Mouse (Mus musculus) heart, embryonic 11.5 days (tissue): ENCODE measurements around the gene Bcas3. TPM values are rescaled to one million over a fixed set of nuclear protein-coding genes. Genes with fewer than 3 reads are reported as not detected.
A peak's percentile ranks its signal among the peaks of the same experiment; 100 is the strongest.

Source experiments
- ATAC-seq: fragments of 200-750 bp; cut with Nextera tagmentation; replicated peaks from 2 replicates; pipeline ENCODE4 v1.8.0; 2017; ENCODE audit warnings: moderate library complexity; ENCODE audit not compliant: insufficient number of reproducible peaks, low FRiP score, low TSS enrichment
- H3K27ac ChIP-seq: fragments of 300-500 bp; sonication (generic); 2 replicates; pipeline ENCODE4 v1.5.1; 2014; ENCODE audit warnings: mild to moderate bottlenecking, low read depth, low read length
- H3K27me3 ChIP-seq: fragments of 300-500 bp; sonication (generic); 2 replicates; pipeline ENCODE4 v1.6.1; 2014; ENCODE audit warnings: mild to moderate bottlenecking, low read length, mixed read lengths; ENCODE audit not compliant: control insufficient read depth, insufficient read depth
- H3K36me3 ChIP-seq: fragments of 300-500 bp; sonication (generic); 2 replicates; pipeline ENCODE4 v1.6.1; 2014; ENCODE audit warnings: mild to moderate bottlenecking, low read length, moderate library complexity, mixed read lengths; ENCODE audit not compliant: control insufficient read depth, insufficient read depth
- H3K4me1 ChIP-seq: fragments of 300-500 bp; sonication (generic); 2 replicates; pipeline ENCODE4 v1.6.1; 2014; ENCODE audit warnings: low read length; ENCODE audit not compliant: control insufficient read depth, insufficient read depth
- H3K4me2 ChIP-seq: fragments of 300-500 bp; sonication (generic); 2 replicates; pipeline ENCODE4 v1.6.1; 2014; ENCODE audit warnings: mild to moderate bottlenecking, moderate library complexity
- H3K4me3 ChIP-seq: fragments of 300-500 bp; sonication (generic); 2 replicates; pipeline ENCODE4 v1.5.1; 2014; ENCODE audit warnings: low read depth, low read length
- H3K9ac ChIP-seq: fragments of 300-500 bp; sonication (generic); 2 replicates; pipeline ENCODE4 v1.6.1; 2014; ENCODE audit warnings: mild to moderate bottlenecking, low read depth, low read length, moderate library complexity
- H3K9me3 ChIP-seq: fragments of 300-500 bp; sonication (generic); replicated peaks from 2 replicates; pipeline ENCODE4 v1.6.1; 2016; ENCODE audit warnings: low read length; ENCODE audit not compliant: control insufficient read depth
- WGBS: fragments of 180-500 bp; shearing (Covaris S2); extraction: QIAGEN DNeasy Blood & Tissue Kit; methylation state at CpG from one replicate; pipeline ENCODE4 v1.1.7; 2014; ENCODE audit not compliant: insufficient replicate concordance; 5-methylcytosine and 5-hydroxymethylcytosine counted together
- polyA plus RNA-seq: library from polyadenylated mRNA; unstranded; fragments of >200 nt; fragmentation: Nextera tagmentation; extraction: Ambion mirVana; gene quantifications from 2 replicates; pipeline ENCODE4 v1.2.1, GENCODE M21; 2014

Gene Bcas3
- polyA plus RNA-seq, 1 experiment from 2014 or later: 22.8 TPM

- H3K27me3 ChIP-seq: no peaks in the 10 kb centered on the region
- H3K9ac ChIP-seq: no peak overlapping the region
- 47% methylated on average over 7 of the region's 7 CpGs for WGBS
- no peak overlapping the region for H3K4me2 ChIP-seq
- no peaks in the 10 kb centered on the region for H3K36me3 ChIP-seq
- H3K4me3 ChIP-seq: no peak overlapping the region
- H3K9me3 ChIP-seq: no peaks in the 10 kb centered on the region
- ATAC-seq: no peak
- no peak overlapping the region for H3K27ac ChIP-seq
- peaks cover 11% of the 10 kb centered on the region for H3K4me1 ChIP-seq
These were observed 381.6 kb downstream of the Bcas3 start for GRCm38 (mm10) chr11:85734317-85735211.

- Histone ChIP-seq H3K4me2 (no peak overlapping the region), H3K9me3 (no peaks in the 10 kb centered on the region), H3K9ac (no peak overlapping the region), H3K27me3 (no peaks in the 10 kb centered on the region), H3K4me1 (peaks cover 18% of the 10 kb centered on the region), H3K4me3 (no peak overlapping the region), H3K36me3 (no peaks in the 10 kb centered on the region), H3K27ac (no peak overlapping the region)
- no peak for ATAC-seq
- WGBS: 44% methylated on average over 9 of the region's 9 CpGs
These were observed 384.3 kb downstream of the Bcas3 start for GRCm38 (mm10) chr11:85737227-85737626.

DNA sequence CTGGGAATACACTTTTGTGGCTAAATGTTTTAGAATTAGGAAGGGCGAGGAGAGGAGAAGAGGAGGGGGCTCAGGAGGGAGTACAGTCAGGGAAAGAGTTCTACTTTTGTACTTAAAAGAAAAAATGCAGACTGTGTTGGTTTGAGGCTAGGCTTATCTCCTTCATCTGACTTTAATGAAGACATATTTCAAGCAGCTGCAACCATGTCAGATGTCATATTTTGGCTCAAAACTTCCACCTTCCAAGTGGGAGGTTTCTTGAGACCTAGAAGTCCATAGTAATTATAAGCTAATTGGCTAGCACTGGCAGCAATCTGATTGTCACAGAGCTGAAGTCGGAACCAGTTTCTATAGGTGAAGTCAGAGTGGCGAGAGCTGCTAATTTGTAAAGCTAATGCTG lies 384.9 kb downstream of the Bcas3 start:
- Histone ChIP-seq H3K27ac (no peak overlapping the region), H3K4me1 (peaks cover 18% of the 10 kb centered on the region), H3K36me3 (no peaks in the 10 kb centered on the region), H3K4me2 (no peak overlapping the region), H3K9ac (no peak overlapping the region), H3K4me3 (no peak overlapping the region), H3K9me3 (no peaks in the 10 kb centered on the region), H3K27me3 (0 out of 2 replicates have a peak, but pooled peaks cover 1% of the 10 kb centered on the region)
- ATAC-seq: no peak
- WGBS: 72% methylated on average over 3 of the region's 3 CpGs

DNA sequence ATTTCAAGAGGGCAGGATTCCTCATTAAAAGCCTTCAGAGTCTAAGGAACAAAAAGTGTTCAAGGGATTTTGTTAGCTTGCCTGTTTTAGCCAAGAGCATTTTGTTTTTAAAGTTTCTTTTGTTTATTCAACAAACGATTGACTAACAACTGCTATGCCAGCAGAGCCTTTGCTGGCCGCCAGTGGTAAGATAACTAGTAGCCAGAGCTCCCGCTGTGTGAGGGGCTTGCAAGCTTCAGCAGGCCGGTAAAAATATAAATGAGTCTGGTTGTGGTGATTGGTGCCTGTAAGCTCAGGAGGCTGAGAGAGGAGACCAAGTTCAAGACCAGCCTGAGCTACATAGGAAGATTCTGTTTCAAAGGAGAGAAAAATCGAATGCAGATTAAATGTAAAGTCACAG lies 385.6 kb downstream of the Bcas3 start:
- Histone ChIP-seq H3K9ac (no peak overlapping the region), H3K36me3 (no peaks in the 10 kb centered on the region), H3K4me3 (no peak overlapping the region), H3K9me3 (no peaks in the 10 kb centered on the region), H3K4me2 (no peak overlapping the region), H3K4me1 (peaks cover 14% of the 10 kb centered on the region), H3K27me3 (peaks cover 6% of the 10 kb centered on the region; the same call in 1 of the 2 replicates), H3K27ac (no peak overlapping the region)
- 40% methylated on average over 5 of the region's 5 CpGs for WGBS
- no peak for ATAC-seq

DNA sequence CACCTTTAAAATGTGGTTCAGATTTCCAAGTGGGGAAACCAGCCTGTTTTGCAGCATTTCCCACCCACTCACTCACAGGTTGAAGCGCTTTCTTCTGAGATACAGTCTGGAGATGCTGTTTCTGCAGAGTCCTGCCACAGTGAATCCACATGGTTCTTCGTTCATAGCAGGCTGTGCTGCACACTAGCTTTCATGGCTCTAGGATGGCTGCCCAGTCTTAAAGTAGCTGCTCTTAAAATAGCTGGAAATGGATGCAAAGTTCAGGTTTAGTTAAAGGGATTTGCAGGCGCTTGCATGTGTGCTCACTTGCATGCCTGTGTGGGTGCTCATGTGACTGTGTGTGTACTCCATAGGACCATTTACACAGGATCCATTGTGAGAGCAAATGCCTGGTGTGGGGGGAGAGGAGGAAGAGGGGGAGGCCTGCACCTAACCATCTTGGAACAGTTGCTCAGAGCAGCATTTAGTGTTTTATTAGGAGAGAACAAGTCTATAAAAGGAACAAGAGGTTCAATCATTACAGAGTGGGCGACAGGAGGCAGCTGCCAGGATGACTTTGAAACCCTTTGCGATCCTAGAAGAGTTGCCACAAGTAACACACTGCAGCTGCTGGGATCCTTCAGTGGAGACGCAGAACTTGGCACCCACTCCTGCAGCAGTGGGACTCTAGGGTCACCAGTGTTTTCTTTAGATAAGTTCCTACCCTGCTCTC lies 386.5 kb downstream of the Bcas3 start:
- Histone ChIP-seq H3K4me3 (no peak overlapping the region), H3K4me2 (no peak overlapping the region), H3K27me3 (peaks cover 7% of the 10 kb centered on the region; the same call in 1 of the 2 replicates), H3K36me3 (no peaks in the 10 kb centered on the region), H3K9me3 (no peaks in the 10 kb centered on the region), H3K4me1 (peaks cover 14% of the 10 kb centered on the region), H3K9ac (no peak overlapping the region), H3K27ac (peak overlapping the region; percentile 30; the same call in 1 of the 2 replicates)
- ATAC-seq: no peak
- 44% methylated on average over 6 of the region's 6 CpGs for WGBS

GRCm38 (mm10) chr11:85746373-85746772 lies 393.4 kb downstream of the Bcas3 start:
- H3K27ac ChIP-seq: no peak overlapping the region
- peaks cover 7% of the 10 kb centered on the region; the same call in 1 of the 2 replicates for H3K27me3 ChIP-seq
- 63% methylated on average over 7 of the region's 7 CpGs for WGBS
- H3K4me1 ChIP-seq: peaks cover 11% of the 10 kb centered on the region
- no peak overlapping the region for H3K4me3 ChIP-seq
- no peaks in the 10 kb centered on the region for H3K9me3 ChIP-seq
- H3K36me3 ChIP-seq: no peaks in the 10 kb centered on the region
- no peak for ATAC-seq
- no peak overlapping the region for H3K4me2 ChIP-seq
- no peak overlapping the region for H3K9ac ChIP-seq

GRCm38 (mm10) chr11:85748891-85749290 lies 395.9 kb downstream of the Bcas3 start:
- no peak overlapping the region for H3K4me2 ChIP-seq
- H3K27me3 ChIP-seq: no peaks in the 10 kb centered on the region
- H3K4me1 ChIP-seq: peaks cover 11% of the 10 kb centered on the region
- no peak overlapping the region for H3K9ac ChIP-seq
- no peaks in the 10 kb centered on the region for H3K9me3 ChIP-seq
- H3K36me3 ChIP-seq: no peaks in the 10 kb centered on the region
- H3K27ac ChIP-seq: no peak overlapping the region
- no peak overlapping the region for H3K4me3 ChIP-seq
- 86% methylated on average over 2 of the region's 2 CpGs for WGBS
- ATAC-seq: no peak

DNA sequence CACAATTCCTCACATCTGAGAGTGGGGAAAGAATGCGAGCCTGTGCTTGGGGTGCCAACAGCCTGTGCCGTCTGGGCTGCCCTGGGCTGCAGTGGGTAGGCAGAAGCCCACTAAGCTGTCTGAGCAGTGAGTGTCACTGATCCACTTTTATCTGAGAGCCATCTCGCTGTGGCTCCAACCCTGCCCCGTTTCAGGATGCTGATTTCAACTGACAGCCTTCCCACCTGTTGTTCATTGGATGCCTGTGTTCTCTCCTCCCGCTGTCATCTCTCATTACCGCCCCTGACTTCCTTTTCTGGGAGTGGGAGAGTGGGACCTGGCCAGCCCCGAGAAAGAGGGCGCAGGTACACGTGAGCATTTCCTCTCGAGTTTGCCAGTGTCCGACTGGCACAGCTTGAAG lies 398.2 kb downstream of the Bcas3 start:
- WGBS: 38% methylated on average over 11 of the region's 11 CpGs
- no peak overlapping the region for H3K4me2 ChIP-seq
- H3K9me3 ChIP-seq: no peaks in the 10 kb centered on the region
- no peak for ATAC-seq
- peaks cover 8% of the 10 kb centered on the region for H3K4me1 ChIP-seq
- no peak overlapping the region for H3K9ac ChIP-seq
- no peak overlapping the region for H3K4me3 ChIP-seq
- no peaks in the 10 kb centered on the region for H3K27me3 ChIP-seq
- H3K27ac ChIP-seq: no peak overlapping the region
- H3K36me3 ChIP-seq: no peaks in the 10 kb centered on the region
